Mouse (Mus musculus) ES-E14 (cell line): ENCODE measurements around the gene H2-T3.

Experiments
- CHD2 ChIP-seq: IDR thresholded peaks from 2 replicates; pipeline ENCODE4 v1.6.1; 2014; ENCODE audit warnings: mild to moderate bottlenecking, low read depth, low read length, inconsistent platforms
- HCFC1 ChIP-seq: IDR thresholded peaks from 2 replicates; pipeline ENCODE4 v1.6.1; 2012; ENCODE audit warnings: low read length, inconsistent platforms, borderline replicate concordance; ENCODE audit not compliant: insufficient read depth
- ZC3H11A ChIP-seq: IDR thresholded peaks from 2 replicates; pipeline ENCODE4 v1.6.1; 2012; ENCODE audit warnings: low read depth, mild to moderate bottlenecking, inconsistent platforms, low read length, borderline replicate concordance
- ZNF384 ChIP-seq: IDR thresholded peaks from 2 replicates; pipeline ENCODE4 v1.6.1; 2012; ENCODE audit warnings: low read depth, low read length, inconsistent platforms

DNA sequence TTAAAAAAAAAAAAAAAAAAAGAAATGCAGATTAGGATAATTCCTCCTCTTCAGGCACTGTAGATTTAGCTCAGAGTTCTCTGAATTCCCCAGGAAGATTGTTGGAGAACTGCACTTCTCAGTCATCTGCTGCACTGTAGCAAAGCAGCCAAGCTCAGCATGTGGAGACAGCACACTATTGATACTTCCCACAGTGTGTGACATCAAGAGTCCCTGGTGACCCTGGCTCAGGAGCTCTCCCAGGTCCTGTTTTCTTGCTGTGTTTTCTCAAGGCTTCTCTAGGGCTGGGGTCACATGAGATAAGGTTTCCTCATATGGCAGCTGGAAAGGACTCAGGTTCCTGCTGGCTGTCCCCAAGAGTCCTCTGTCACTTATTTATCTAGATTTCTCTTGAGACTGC, 16.8 kb upstream of the H2-T3 start:
- TF ChIP-seq CHD2, result no peak
- TF ChIP-seq ZNF384, result no peak
- TF ChIP-seq ZC3H11A, result no peak
- TF ChIP-seq HCFC1, result no peak
